Mouse (Mus musculus): ENCODE results near the gene Ankdd1a. TPM values are rescaled to one million over a fixed set of nuclear protein-coding genes. Genes with fewer than 3 reads are reported as not detected.

The Ankdd1a gene
- polyA plus RNA-seq (2016; fragmentation: Nextera tagmentation; extraction: Ambion mirVana): not detected in 2 replicates

DNA sequence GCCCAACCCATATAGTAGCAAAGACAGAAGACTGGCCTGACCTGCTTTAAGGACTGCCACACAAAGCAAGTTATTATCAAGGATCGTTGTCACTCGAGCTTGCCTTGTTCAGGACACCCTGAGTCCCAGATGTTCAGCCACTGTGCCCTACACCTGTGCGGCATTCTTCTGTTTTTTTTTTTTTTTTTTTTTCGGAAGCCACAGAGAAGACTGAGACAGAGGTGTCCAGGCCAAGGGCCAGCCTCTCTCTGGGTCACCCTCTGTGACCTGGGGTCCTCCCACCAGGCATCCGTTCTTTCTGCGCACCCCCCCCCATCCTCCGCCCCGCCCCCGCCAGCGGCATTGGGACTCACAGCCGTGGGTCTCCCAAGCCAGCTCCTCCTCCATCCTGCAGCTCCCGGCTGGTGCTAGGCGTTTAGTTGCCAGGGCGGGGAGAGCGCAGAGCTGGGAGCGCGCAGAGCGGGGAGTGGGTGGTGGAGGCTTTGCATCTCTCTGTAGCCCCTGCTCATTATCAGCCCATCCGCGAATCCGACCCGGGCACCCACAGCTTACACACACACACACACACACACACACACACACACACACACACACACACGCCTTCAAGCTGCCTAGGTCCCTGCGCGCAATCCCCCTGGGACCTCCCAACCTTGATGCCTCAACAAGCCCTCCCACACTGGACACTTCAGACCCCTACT is at the start of gene Ankdd1a:
Ankdd1a (minus strand) TSS at position 387 of the 698 bp plus-strand sequence.
- Histone ChIP-seq H3K4me2 (peak within 1 kb of the TSS; percentile 71), H3K4me3 (peak within 1 kb of the TSS; percentile 39), H3K9ac (peak within 1 kb of the TSS; percentile 43; the same call in 1 of the 2 replicates), H3K36me3 (no peaks in the 10 kb centered on the region), H3K27ac (ENCODE audit: poor library complexity, severe bottlenecking) (no peak within 1 kb of the TSS), H3K9me3 (replicated peaks) (no peaks in the 10 kb centered on the region), H3K27me3 (replicated peaks) (peaks cover 7% of the 10 kb centered on the region), H3K4me1 (replicated peaks) (peaks cover 16% of the 10 kb centered on the region)
- 12% methylated on average over 25 of the region's 25 CpGs for WGBS
- ATAC-seq (ENCODE audit: insufficient number of reproducible peaks, low FRiP score): peak; percentile 37; the same call in 1 of the 2 replicates

DNA sequence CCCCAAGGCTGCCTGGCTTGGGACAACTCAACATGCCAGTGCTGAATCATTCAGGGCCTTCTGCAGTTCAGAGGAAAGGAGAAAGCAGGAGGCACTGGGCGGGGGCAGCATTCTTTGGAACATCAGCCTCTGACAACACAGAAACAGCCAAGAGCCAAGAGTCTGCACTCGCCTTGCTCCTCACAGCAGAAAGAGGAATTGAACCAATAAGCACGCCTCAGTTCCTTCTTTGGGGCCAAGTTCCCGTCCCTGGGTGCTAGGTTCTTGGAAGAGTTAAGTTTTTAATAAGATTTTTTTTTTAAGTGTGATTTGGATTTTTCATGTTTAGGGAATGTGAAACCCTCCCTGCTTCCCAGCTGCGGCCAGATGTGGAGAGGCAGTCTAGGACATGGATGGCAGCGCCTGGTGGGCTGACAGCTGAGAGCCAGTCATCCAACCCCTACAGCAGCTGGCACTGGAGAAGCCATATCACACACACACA is 49.5 kb upstream of the Ankdd1a start:
- no peak overlapping the region for H3K4me2 ChIP-seq
- H3K4me1 ChIP-seq (replicated peaks): peaks cover 8% of the 10 kb centered on the region
- no peaks in the 10 kb centered on the region for H3K9me3 ChIP-seq (replicated peaks)
- peaks cover 60% of the 10 kb centered on the region for H3K36me3 ChIP-seq
- 73% methylated on average over 6 of the region's 6 CpGs for WGBS
- ATAC-seq (ENCODE audit: insufficient number of reproducible peaks, low FRiP score): no peak
- H3K9ac ChIP-seq: no peak overlapping the region
- no peaks in the 10 kb centered on the region for H3K27me3 ChIP-seq (replicated peaks)
- no peak overlapping the region for H3K4me3 ChIP-seq
- no peak overlapping the region for H3K27ac ChIP-seq (ENCODE audit: poor library complexity, severe bottlenecking)

DNA sequence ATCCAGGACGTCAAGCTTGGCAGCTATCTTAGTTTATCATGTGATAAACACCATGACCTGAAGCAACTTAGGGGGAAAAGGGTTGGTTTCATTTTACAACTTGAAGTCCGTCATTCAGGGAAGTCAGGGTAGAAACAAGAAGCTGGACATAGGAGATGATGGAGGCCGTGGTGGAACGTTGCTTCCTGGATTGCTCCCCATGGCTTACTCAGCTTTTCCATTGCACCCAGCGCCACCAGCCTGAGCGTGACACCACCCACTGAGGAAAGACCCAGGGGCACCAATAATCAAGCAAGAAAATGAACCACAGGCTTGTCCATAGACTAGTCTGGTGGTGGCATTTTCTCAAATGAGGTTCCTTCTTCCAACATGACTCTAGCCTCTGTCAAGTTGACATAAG is 48.8 kb upstream of the Ankdd1a start:
- peaks cover 6% of the 10 kb centered on the region; the same call in 1 of the 2 replicates for H3K4me1 ChIP-seq (replicated peaks)
- no peaks in the 10 kb centered on the region for H3K9me3 ChIP-seq (replicated peaks)
- no peak overlapping the region for H3K4me2 ChIP-seq
- H3K27me3 ChIP-seq (replicated peaks): no peaks in the 10 kb centered on the region
- no peak overlapping the region for H3K27ac ChIP-seq (ENCODE audit: poor library complexity, severe bottlenecking)
- 83% methylated on average over 6 of the region's 6 CpGs for WGBS
- no peak for ATAC-seq (ENCODE audit: insufficient number of reproducible peaks, low FRiP score)
- H3K4me3 ChIP-seq: no peak overlapping the region
- no peak overlapping the region for H3K9ac ChIP-seq
- H3K36me3 ChIP-seq: peaks cover 62% of the 10 kb centered on the region

DNA sequence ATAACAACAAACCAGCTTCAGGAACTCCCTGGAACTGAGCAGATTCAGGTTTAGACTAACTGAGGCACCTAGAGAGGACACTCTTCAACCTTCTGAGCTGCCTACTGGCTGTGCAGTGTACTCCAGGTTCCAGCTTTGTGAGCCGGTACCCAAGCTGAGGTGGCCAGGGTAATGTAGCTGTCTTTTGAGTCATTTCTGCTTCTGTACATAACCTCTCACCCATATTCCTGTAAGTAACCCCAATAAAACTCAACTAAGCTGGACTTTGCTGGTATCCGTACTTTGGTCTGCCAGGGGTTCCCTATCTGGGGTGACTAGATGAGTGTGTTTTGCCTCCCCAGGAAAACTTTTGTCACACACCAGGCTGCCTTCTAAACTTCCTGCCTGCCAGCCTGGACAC is 44.7 kb upstream of the Ankdd1a start:
- Histone ChIP-seq H3K4me3 (no peak overlapping the region), H3K9me3 (replicated peaks) (no peaks in the 10 kb centered on the region), H3K27me3 (replicated peaks) (no peaks in the 10 kb centered on the region), H3K27ac (ENCODE audit: poor library complexity, severe bottlenecking) (no peak overlapping the region), H3K9ac (no peak overlapping the region), H3K4me1 (replicated peaks) (peaks cover 25% of the 10 kb centered on the region), H3K4me2 (no peak overlapping the region), H3K36me3 (peaks cover 58% of the 10 kb centered on the region)
- no peak for ATAC-seq (ENCODE audit: insufficient number of reproducible peaks, low FRiP score)
- 91% methylated on average over 2 of the region's 2 CpGs for WGBS

DNA sequence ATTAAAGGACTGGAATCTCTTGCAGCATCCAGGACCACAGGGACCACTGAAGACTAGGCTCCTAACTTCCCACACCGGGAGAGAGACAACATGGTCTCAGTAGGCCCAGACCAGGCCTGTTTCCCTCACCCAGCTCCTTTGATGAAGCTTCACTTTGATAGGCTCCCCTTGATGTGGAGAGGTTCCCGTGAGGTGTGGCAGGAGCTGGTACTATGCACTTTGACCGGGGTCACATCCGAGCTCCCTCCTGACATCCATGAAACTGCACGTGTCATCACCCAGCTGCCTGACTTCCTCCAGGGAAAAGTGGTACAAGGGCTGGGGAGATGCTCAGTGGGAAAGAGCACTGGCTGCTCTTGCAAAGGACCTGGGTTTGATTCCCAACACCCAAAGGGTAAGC is 43.1 kb upstream of the Ankdd1a start:
- H3K9ac ChIP-seq: no peak overlapping the region
- 83% methylated on average over 5 of the region's 5 CpGs for WGBS
- peaks cover 18% of the 10 kb centered on the region for H3K4me1 ChIP-seq (replicated peaks)
- no peak overlapping the region for H3K4me2 ChIP-seq
- no peak overlapping the region for H3K4me3 ChIP-seq
- H3K27ac ChIP-seq (ENCODE audit: poor library complexity, severe bottlenecking): no peak overlapping the region
- no peak for ATAC-seq (ENCODE audit: insufficient number of reproducible peaks, low FRiP score)
- no peaks in the 10 kb centered on the region for H3K27me3 ChIP-seq (replicated peaks)
- no peaks in the 10 kb centered on the region for H3K9me3 ChIP-seq (replicated peaks)
- peaks cover 58% of the 10 kb centered on the region for H3K36me3 ChIP-seq

DNA sequence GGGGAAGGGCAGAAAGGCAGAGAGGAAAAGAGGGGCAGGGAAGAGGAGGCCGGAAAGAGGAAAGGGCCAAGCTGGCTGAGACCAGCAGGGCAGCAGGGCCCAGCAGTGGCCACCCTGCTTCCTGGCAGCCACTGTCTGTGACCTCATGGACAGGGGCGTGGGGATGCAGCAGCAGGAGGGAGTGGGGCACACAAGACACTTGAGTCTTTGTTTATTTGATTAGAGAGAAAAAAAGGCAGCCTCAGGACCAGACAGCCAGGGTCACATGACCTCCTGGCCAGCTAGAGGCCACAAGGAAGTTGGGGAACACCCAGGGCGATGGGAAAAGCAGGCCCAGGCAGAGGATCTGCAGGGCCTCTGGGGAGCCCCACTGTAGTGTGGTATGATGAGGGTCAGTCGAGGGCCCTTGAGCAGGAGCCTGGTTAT is 42.1 kb upstream of the Ankdd1a start:
- H3K4me2 ChIP-seq: no peak overlapping the region
- H3K9ac ChIP-seq: 0 out of 2 replicates have a peak overlapping the region, but pooled peaks have one; percentile 20
- no peaks in the 10 kb centered on the region for H3K9me3 ChIP-seq (replicated peaks)
- no peaks in the 10 kb centered on the region for H3K27me3 ChIP-seq (replicated peaks)
- no peak overlapping the region for H3K4me3 ChIP-seq
- H3K4me1 ChIP-seq (replicated peaks): peaks cover 18% of the 10 kb centered on the region
- H3K27ac ChIP-seq (ENCODE audit: poor library complexity, severe bottlenecking): peak overlapping the region; percentile 44; the same call in 1 of the 2 replicates
- H3K36me3 ChIP-seq: peaks cover 61% of the 10 kb centered on the region
- 21% methylated on average over 4 of the region's 4 CpGs for WGBS
- ATAC-seq (ENCODE audit: insufficient number of reproducible peaks, low FRiP score): peak; percentile 68

DNA sequence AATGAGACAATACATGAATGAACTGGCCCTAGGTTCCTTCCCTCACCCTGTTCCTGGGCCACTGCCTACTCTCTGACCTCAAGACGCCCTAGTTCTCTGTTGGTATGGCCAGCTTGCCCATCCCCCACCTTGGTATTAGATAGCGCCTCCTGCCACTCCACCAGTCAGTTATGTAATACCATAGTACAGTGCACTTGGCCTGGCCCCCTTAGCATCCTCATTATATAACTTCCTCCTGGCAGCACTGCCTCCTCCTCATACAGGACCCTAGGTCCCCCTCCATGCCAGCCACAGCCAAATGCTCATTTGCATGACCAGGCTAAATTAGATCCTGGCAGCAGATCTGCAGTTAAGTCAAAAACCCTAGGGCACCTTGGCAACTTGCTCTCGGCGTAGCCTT is 41.0 kb upstream of the Ankdd1a start:
- Histone ChIP-seq H3K4me1 (replicated peaks) (peaks cover 19% of the 10 kb centered on the region), H3K27ac (ENCODE audit: poor library complexity, severe bottlenecking) (no peak overlapping the region), H3K9ac (no peak overlapping the region), H3K27me3 (replicated peaks) (no peaks in the 10 kb centered on the region), H3K4me2 (no peak overlapping the region), H3K9me3 (replicated peaks) (no peaks in the 10 kb centered on the region), H3K4me3 (no peak overlapping the region), H3K36me3 (peaks cover 65% of the 10 kb centered on the region)
- ATAC-seq (ENCODE audit: insufficient number of reproducible peaks, low FRiP score): no peak
- 84% methylated on average over 4 of the region's 4 CpGs for WGBS

DNA sequence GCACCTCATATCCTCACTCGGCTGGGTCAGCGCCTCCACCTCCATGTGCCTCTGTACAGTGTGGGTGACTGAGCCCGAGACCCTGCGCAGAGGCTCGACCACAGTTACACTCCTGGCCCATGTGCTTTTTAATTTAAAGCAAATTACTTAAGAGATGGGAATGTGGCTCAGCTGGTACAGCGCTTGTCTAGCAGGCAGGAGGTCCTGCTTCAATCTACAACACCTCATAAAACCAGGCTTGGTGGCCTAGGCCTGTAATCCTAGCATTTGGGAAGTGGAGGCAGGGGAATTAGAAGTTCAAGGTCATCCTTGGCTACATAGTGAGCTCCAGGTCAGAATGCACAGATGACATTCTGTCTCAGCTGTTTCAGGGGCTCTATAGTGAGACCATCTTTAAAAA is 38.8 kb upstream of the Ankdd1a start:
- ATAC-seq (ENCODE audit: insufficient number of reproducible peaks, low FRiP score): no peak
- H3K4me1 ChIP-seq (replicated peaks): peaks cover 37% of the 10 kb centered on the region
- no peaks in the 10 kb centered on the region for H3K9me3 ChIP-seq (replicated peaks)
- no peak overlapping the region for H3K4me2 ChIP-seq
- H3K9ac ChIP-seq: no peak overlapping the region
- H3K4me3 ChIP-seq: no peak overlapping the region
- H3K27me3 ChIP-seq (replicated peaks): no peaks in the 10 kb centered on the region
- H3K27ac ChIP-seq (ENCODE audit: poor library complexity, severe bottlenecking): no peak overlapping the region
- H3K36me3 ChIP-seq: peaks cover 65% of the 10 kb centered on the region
- 92% methylated on average over 6 of the region's 6 CpGs for WGBS

DNA sequence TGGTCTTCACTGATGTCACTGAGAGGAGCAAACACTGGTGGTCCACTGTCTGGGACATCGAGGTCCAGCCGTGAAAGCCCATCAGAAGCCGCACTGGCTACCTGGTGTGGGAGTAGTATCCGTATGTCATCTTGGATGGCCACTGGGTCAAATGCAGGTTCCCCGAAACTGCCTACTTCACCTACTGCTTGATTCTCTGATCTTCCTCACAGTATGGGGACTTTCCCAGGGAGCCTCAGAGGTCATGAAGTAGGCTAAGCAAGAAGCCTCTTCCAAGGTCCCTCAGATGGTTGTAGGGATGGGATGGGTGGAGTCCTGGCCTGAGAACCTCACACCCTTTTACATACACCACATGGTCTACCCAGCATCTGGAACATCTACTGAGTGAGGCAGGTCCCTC is 37.0 kb upstream of the Ankdd1a start:
- Histone ChIP-seq H3K27me3 (replicated peaks) (no peaks in the 10 kb centered on the region), H3K4me2 (no peak overlapping the region), H3K9ac (no peak overlapping the region), H3K4me3 (no peak overlapping the region), H3K9me3 (replicated peaks) (no peaks in the 10 kb centered on the region), H3K27ac (ENCODE audit: poor library complexity, severe bottlenecking) (no peak overlapping the region), H3K36me3 (peaks cover 57% of the 10 kb centered on the region), H3K4me1 (replicated peaks) (peaks cover 36% of the 10 kb centered on the region)
- WGBS: 91% methylated on average over 5 of the region's 5 CpGs
- ATAC-seq (ENCODE audit: insufficient number of reproducible peaks, low FRiP score): no peak

DNA sequence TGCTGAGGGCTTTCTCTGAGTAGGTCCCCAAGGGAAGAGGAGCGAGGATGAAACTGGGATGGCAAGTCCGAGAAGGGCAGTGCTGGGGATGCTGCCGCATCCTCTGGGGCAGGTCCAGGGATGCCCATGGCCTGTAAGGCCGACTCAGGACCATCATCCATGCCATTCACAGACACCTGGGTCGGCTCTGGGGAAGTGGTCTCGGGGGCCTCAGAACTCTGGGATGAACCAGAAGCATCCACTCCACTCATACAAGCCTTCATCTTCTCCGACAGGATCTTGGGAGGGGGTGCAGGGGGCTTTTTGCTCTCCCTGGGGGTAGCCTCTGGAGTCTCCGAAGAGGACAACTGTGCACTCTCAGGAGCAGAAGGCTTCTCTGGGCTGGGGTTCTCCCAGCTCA is 36.4 kb upstream of the Ankdd1a start:
- Histone ChIP-seq H3K9me3 (replicated peaks) (no peaks in the 10 kb centered on the region), H3K4me1 (replicated peaks) (peaks cover 34% of the 10 kb centered on the region), H3K27me3 (replicated peaks) (no peaks in the 10 kb centered on the region), H3K4me3 (no peak overlapping the region), H3K36me3 (peaks cover 54% of the 10 kb centered on the region), H3K27ac (ENCODE audit: poor library complexity, severe bottlenecking) (no peak overlapping the region), H3K9ac (no peak overlapping the region), H3K4me2 (no peak overlapping the region)
- WGBS: 92% methylated on average over 8 of the region's 8 CpGs
- no peak for ATAC-seq (ENCODE audit: insufficient number of reproducible peaks, low FRiP score)

DNA sequence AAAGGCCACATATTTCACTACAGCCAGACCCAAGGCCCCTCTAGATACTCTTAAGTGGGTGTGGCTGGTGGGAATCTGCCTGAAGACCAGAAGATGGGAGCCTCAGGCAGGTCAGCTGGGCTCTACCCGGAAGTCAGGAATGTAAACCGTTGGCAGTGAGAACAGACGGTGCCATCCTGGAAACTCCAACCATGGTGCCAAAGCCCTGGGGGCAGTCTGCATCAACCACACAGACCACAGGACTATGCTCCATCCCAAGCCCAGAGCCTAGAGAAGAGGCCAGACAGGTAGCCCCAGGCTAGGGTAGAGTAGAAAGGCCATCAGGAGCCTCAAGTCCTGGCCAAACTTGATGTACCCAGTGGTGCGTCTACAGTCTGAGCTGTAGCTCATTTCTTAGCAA is 35.6 kb upstream of the Ankdd1a start:
- H3K27me3 ChIP-seq (replicated peaks): no peaks in the 10 kb centered on the region
- ATAC-seq (ENCODE audit: insufficient number of reproducible peaks, low FRiP score): no peak
- H3K9me3 ChIP-seq (replicated peaks): no peaks in the 10 kb centered on the region
- 0 out of 2 replicates have a peak overlapping the region, but pooled peaks have one; percentile 6 for H3K9ac ChIP-seq
- H3K4me3 ChIP-seq: no peak overlapping the region
- H3K36me3 ChIP-seq: peaks cover 51% of the 10 kb centered on the region
- H3K4me2 ChIP-seq: no peak overlapping the region
- 81% methylated on average over 4 of the region's 4 CpGs for WGBS
- peak overlapping the region; percentile 71; the same call in 1 of the 2 replicates for H3K27ac ChIP-seq (ENCODE audit: poor library complexity, severe bottlenecking)
- peaks cover 37% of the 10 kb centered on the region for H3K4me1 ChIP-seq (replicated peaks)
